Mouse (Mus musculus): ENCODE data around the gene Irgm1.

DNA sequence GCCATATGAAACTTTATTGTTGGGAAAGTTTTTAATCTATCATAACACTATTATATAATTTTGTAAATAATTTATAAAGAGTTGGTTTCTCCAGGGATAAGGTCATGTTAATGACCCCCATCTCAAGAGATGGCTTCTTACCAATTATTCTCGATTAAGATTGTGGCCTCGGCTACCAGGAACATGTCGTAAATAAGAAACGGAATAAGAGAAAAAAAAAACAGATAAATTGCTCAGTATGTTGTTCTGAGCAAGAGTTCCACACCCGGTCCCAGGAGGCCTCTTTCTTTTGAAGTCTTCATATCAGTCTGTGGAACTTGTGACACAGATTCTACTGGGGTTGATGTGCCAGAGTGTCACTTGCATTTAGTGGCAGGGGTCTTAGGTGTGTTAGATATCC is 30.3 kb downstream of the Irgm1 start:
- no peak for TF ChIP-seq POLR2A (IDR thresholded peaks at IDR 0.05; ENCODE audit: borderline replicate concordance, extremely low read depth, insufficient read depth, insufficient read length, poor library complexity, severe bottlenecking)
- no peak for TF ChIP-seq CTCF (IDR thresholded peaks at IDR 0.05; ENCODE audit: borderline replicate concordance, extremely low read depth, insufficient read depth, insufficient read length)
